Mouse (Mus musculus) lung, adult 2 months (tissue): ENCODE data around the gene Eapp. TPM values are rescaled to one million over a fixed set of nuclear protein-coding genes. Genes with fewer than 3 reads are reported as not detected.
"Not testable (repeated sequence)": the region's sequence is repeated elsewhere in the genome, so short reads cannot be mapped to it uniquely, and the experiment has no call there.

Source experiments
- DNase-seq: peaks from one replicate; pipeline ENCODE4 v3.0.0; 2022
- H3K4me1 ChIP-seq: fragments of 200-500 bp; 2 replicates; pipeline ENCODE4 v1.6.1; 2011; ENCODE audit warnings: low read length; ENCODE audit not compliant: control insufficient read depth, insufficient read depth
- H3K4me3 ChIP-seq: fragments of 200-500 bp; replicated peaks from 2 replicates; pipeline ENCODE3; 2011; ENCODE audit warnings: low read depth, mild to moderate bottlenecking, control low read depth, low read length; ENCODE audit errors: extremely low read depth
- CTCF ChIP-seq: fragments of 200-500 bp; IDR thresholded peaks from 2 replicates; pipeline ENCODE4 v1.5.1; 2011; ENCODE audit warnings: mild to moderate bottlenecking, low read length, control low read depth; ENCODE audit not compliant: insufficient read depth
- POLR2A ChIP-seq: fragments of 200-500 bp; IDR thresholded peaks from 2 replicates; pipeline ENCODE4 v1.6.1; 2011; ENCODE audit warnings: low read depth, mild to moderate bottlenecking, control low read depth, low read length, borderline replicate concordance; ENCODE audit errors: extremely low read depth
- whole genome bisulfite sequencing: fragments of 180-500 bp; shearing (Covaris S2); methylation state at CpG from one replicate; pipeline ENCODE4 v1.1.7; 2018; 5-methylcytosine and 5-hydroxymethylcytosine counted together
- polyA plus RNA-seq: library from polyadenylated mRNA; depleted of rRNA; stranded (reverse); fragments of >200 nt; gene quantifications from 2 replicates; pipeline ENCODE4 v1.2.3, GENCODE M21; 2012

Eapp gene
- polyA plus RNA-seq, 1 experiment, result 10.2 TPM

DNA sequence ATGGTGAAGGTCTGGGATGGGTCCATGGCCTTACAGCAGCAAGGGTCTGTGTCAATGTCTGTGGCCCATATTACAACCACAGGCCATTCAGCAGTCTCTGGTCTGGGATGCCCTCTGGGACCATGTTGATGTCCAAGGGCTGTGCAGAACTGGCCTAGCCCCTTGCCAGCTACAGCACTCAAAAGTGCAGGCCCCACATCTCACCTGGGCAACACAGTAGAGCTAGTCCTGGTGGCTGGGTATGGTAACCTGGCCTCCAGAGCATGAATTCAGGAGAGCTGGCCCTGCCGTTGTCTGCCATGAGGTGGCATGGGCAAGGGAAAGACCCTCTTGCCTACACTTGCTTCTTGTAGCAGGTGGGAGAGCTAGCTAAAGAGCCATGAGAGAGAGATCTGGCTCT lies 27.6 kb downstream of the Eapp start:
- TF ChIP-seq POLR2A, result no peak
- TF ChIP-seq CTCF, result no peak
- WGBS, result 96% methylated on average over 1 of the region's 1 CpGs
- no peak for DNase-seq
- Histone ChIP-seq H3K4me1 (no peaks in the 10 kb centered on the region), H3K4me3 (no peak overlapping the region)

- no peaks in the 10 kb centered on the region for H3K4me1 ChIP-seq
- 81% methylated on average over 6 of the region's 6 CpGs for WGBS
- DNase-seq, result no peak
- TF ChIP-seq POLR2A (no peak), CTCF (no peak)
- no peak overlapping the region for H3K4me3 ChIP-seq
Measured at GRCm38 (mm10) chr12:54665526-54665925, 30.2 kb downstream of the Eapp start.

GRCm38 (mm10) chr12:54661470-54661869 lies 34.2 kb downstream of the Eapp start:
- not testable (repeated sequence) for H3K4me1 ChIP-seq, DNase-seq, H3K4me3 ChIP-seq
- WGBS, result 76% methylated on average over 5 of the region's 5 CpGs

- H3K4me3 ChIP-seq, result no peak overlapping the region
- H3K4me1 ChIP-seq, result peaks cover 4% of the 10 kb centered on the region; the same call in 1 of the 2 replicates
- TF ChIP-seq POLR2A, result no peak
- TF ChIP-seq CTCF, result no peak
- no peak for DNase-seq
- 75% methylated on average over 3 of the region's 3 CpGs for WGBS
Measured at GRCm38 (mm10) chr12:54659901-54660300, 35.8 kb downstream of the Eapp start.

- no peak for DNase-seq
- 57% methylated on average over 7 of the region's 7 CpGs for WGBS
- TF ChIP-seq POLR2A (no peak), CTCF (no peak)
- H3K4me1 ChIP-seq, result peaks cover 8% of the 10 kb centered on the region
- no peak overlapping the region for H3K4me3 ChIP-seq
Measured at GRCm38 (mm10) chr12:54658425-54659092, 37.1 kb downstream of the Eapp start.

GRCm38 (mm10) chr12:54657951-54658350 lies 37.7 kb downstream of the Eapp start:
- Histone ChIP-seq H3K4me1 (peaks cover 10% of the 10 kb centered on the region), H3K4me3 (no peak overlapping the region)
- no peak for DNase-seq
- TF ChIP-seq CTCF (no peak), POLR2A (no peak)
- WGBS, result 95% methylated on average over 5 of the region's 5 CpGs

- WGBS, result 58% methylated on average over 2 of the region's 2 CpGs
- Histone ChIP-seq H3K4me3 (no peak overlapping the region), H3K4me1 (peaks cover 10% of the 10 kb centered on the region)
- no peak for TF ChIP-seq POLR2A
- no peak for TF ChIP-seq CTCF
- no peak for DNase-seq
Measured at GRCm38 (mm10) chr12:54657226-54657625, 38.5 kb downstream of the Eapp start.

DNA sequence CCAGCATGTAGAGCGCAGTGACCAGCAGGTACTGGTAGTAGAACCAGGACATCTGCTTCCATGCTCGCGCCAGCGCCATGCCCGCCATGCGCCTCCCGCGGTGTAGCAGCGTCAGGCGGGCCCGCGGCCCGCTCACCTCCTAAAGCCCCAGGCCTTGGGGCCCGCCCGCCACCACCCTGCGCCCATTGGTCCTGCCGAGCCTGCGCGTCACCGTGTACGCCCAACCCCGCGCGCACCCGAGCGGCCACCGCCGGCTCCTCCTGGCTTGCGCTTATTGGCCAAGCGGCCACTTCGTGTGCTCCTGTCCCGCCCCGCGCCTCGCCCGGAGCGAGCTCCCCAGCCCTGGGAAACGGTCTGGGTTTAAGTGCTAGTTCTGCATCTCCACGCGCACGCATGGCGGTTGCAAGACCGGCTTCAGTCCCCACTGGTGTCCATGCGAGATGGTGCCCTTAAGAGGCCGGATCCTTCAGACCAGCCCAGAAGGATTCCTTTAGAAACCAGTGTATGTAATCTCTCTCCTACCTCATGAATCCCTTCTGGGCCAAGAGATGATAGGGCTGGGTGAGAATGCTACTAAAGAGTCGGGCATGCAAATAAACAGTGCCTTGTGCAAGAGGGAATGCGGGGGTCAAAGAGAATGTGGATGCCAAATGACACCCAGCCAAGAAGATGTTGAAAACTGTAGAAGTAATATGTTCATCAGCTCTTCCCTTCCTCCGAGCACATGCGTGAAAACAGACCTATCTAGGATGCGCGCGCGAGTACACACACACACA lies 39.1 kb downstream of the Eapp start, which contains the start of gene Sptssa:
Gene Sptssa (minus strand): TSS at position 178 of the 776 bp plus-strand sequence.
- WGBS, result 8% methylated on average over 53 of the region's 53 CpGs
- Histone ChIP-seq H3K4me3 (peak within 1 kb of the TSS; percentile 94), H3K4me1 (peaks cover 10% of the 10 kb centered on the region)
- TF ChIP-seq POLR2A (peak; percentile 74; the same call in 1 of the 2 replicates), CTCF (no peak)
- DNase-seq, result peak; percentile 91

DNA sequence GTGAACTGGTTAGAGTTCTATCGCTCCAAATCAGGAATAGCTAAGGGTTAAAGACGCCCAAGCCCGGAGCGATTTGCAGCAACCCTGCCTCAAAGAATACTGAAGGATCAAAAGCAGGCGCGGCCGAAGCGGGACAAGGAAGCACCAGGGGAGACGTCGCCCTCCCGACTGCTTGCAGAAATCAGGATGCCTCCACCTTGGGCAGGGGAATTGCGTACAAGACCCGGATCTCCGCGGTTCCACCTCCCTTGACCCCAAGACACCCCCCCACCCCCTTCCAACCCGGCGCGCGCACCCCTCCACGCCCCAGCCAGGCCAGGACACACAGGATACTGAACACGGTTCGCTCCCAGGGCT lies 39.7 kb downstream of the Eapp start:
- DNase-seq, result no peak
- TF ChIP-seq CTCF, result no peak
- TF ChIP-seq POLR2A, result no peak
- peak overlapping the region; percentile 94 for H3K4me3 ChIP-seq
- WGBS, result under 1% methylated on average over 22 of the region's 22 CpGs
- H3K4me1 ChIP-seq, result peaks cover 10% of the 10 kb centered on the region
